Mouse (Mus musculus) liver, embryonic 14.5 days (tissue): ENCODE results near the gene 4930404N11Rik. TPM values are rescaled to one million over a fixed set of nuclear protein-coding genes. Genes with fewer than 3 reads are reported as not detected.

Experiments used
- ATAC-seq: fragments of 200-750 bp; cut with Nextera tagmentation; 2 replicates; pipeline ENCODE4 v1.8.0; 2017; ENCODE audit warnings: moderate number of reproducible peaks, mild to moderate bottlenecking, moderate library complexity; ENCODE audit not compliant: insufficient read depth
- DNase-seq, 3 experiments: peaks; one replicate each; pipeline ENCODE4 v3.0.0-alpha.2; 2012 to 2013; ENCODE audit warnings: low read depth in 3 of 3, low spot score in 3 of 3
- H3K27ac ChIP-seq: fragments of 300-500 bp; sonication (generic); 2 replicates; pipeline ENCODE4 v1.5.1; 2014; ENCODE audit warnings: moderate library complexity, mild to moderate bottlenecking, control low read depth, inconsistent platforms
- H3K27me3 ChIP-seq: fragments of 300-500 bp; sonication (generic); 2 replicates; pipeline ENCODE4 v1.6.1; 2014; ENCODE audit warnings: mild to moderate bottlenecking, low read length, moderate library complexity; ENCODE audit not compliant: control insufficient read depth, insufficient read depth
- H3K36me3 ChIP-seq: fragments of 300-500 bp; sonication (generic); replicated peaks from 2 replicates; pipeline ENCODE4 v1.6.1; 2014; ENCODE audit warnings: low read depth; ENCODE audit not compliant: control insufficient read depth, insufficient read depth
- H3K4me1 ChIP-seq, 2 experiments: fragments of 200-500 bp in 1 of 2; fragments of 300-500 bp in 1 of 2; sonication (generic) in 1 of 2; replicated peaks; 2 replicates each; pipeline ENCODE4 v1.6.1; 2012 to 2014; ENCODE audit warnings: antibody characterized with exemption in 1 of 2, inconsistent platforms in 1 of 2, low read length in 1 of 2; ENCODE audit not compliant: control insufficient read depth in 2 of 2, insufficient read depth in 2 of 2
- H3K4me2 ChIP-seq: fragments of 300-500 bp; sonication (generic); 2 replicates; pipeline ENCODE4 v1.6.1; 2014; ENCODE audit warnings: low read depth, mild to moderate bottlenecking, control low read depth, moderate library complexity
- H3K4me3 ChIP-seq, 2 experiments: fragments of 200-500 bp in 1 of 2; fragments of 300-500 bp in 1 of 2; sonication (generic) in 1 of 2; 2 replicates each; pipeline ENCODE4 v1.5.1; 2012 to 2014; ENCODE audit warnings: low read depth in 2 of 2, low read length in 2 of 2, mild to moderate bottlenecking in 2 of 2, control low read depth in 1 of 2, inconsistent platforms in 1 of 2, moderate library complexity in 1 of 2; ENCODE audit not compliant: insufficient read depth in 1 of 2
- H3K9ac ChIP-seq: fragments of 300-500 bp; sonication (generic); replicated peaks from 2 replicates; pipeline ENCODE4 v1.6.1; 2014; ENCODE audit warnings: mild to moderate bottlenecking, control low read depth, moderate library complexity
- H3K9me3 ChIP-seq: fragments of 300-500 bp; sonication (generic); 2 replicates; pipeline ENCODE4 v1.6.1; 2016; ENCODE audit warnings: low read length, mixed read lengths; ENCODE audit not compliant: control insufficient read depth
- CTCF ChIP-seq: IDR thresholded peaks from 2 replicates; pipeline ENCODE4 v1.5.1; 2016; ENCODE audit warnings: antibody characterized with exemption, low read depth, control low read depth
- EP300 ChIP-seq: IDR thresholded peaks from 2 replicates; pipeline ENCODE4 v1.6.1; 2016; ENCODE audit warnings: antibody characterized with exemption, low read depth
- WGBS: fragments of 180-500 bp; shearing (Covaris S2); extraction: QIAGEN DNeasy Blood & Tissue Kit; methylation state at CpG from one replicate; pipeline ENCODE4 v1.1.7; 2014; ENCODE audit not compliant: insufficient replicate concordance; 5-methylcytosine and 5-hydroxymethylcytosine counted together
- polyA plus RNA-seq, 2 experiments: library from polyadenylated mRNA; depleted of rRNA in 1 of 2; stranded (reverse) in 1 of 2; unstranded in 1 of 2; fragments of >200 nt; fragmentation: Nextera tagmentation in 1 of 2; extraction: Ambion mirVana in 1 of 2; gene quantifications; 2 replicates each; pipeline versions ENCODE4 v1.2.1 to v1.2.3; 2012 to 2014

Gene 4930404N11Rik
- polyA plus RNA-seq, 2 experiments = 0.55 to 0.60 TPM

- no peak for DNase-seq
- H3K9ac ChIP-seq = no peak overlapping the region
- no peaks in the 10 kb centered on the region for H3K36me3 ChIP-seq
- H3K27ac ChIP-seq = no peak overlapping the region
- no peaks in the 10 kb centered on the region for H3K9me3 ChIP-seq
- WGBS = 62% methylated on average over 16 of the region's 16 CpGs
- H3K27me3 ChIP-seq = peaks cover 10% of the 10 kb centered on the region
- no peak overlapping the region for H3K4me3 ChIP-seq
- no peak for ATAC-seq
- peaks cover 2 to 15% of the 10 kb centered on the region in 2 experiments; a peak in 2 of 4 replicates for H3K4me1 ChIP-seq
- TF ChIP-seq EP300 = no peak
- TF ChIP-seq CTCF = no peak
- no peak overlapping the region for H3K4me2 ChIP-seq
Measured at GRCm38 (mm10) chr10:81412586-81413309, 47.1 kb upstream of the 4930404N11Rik start.

DNA sequence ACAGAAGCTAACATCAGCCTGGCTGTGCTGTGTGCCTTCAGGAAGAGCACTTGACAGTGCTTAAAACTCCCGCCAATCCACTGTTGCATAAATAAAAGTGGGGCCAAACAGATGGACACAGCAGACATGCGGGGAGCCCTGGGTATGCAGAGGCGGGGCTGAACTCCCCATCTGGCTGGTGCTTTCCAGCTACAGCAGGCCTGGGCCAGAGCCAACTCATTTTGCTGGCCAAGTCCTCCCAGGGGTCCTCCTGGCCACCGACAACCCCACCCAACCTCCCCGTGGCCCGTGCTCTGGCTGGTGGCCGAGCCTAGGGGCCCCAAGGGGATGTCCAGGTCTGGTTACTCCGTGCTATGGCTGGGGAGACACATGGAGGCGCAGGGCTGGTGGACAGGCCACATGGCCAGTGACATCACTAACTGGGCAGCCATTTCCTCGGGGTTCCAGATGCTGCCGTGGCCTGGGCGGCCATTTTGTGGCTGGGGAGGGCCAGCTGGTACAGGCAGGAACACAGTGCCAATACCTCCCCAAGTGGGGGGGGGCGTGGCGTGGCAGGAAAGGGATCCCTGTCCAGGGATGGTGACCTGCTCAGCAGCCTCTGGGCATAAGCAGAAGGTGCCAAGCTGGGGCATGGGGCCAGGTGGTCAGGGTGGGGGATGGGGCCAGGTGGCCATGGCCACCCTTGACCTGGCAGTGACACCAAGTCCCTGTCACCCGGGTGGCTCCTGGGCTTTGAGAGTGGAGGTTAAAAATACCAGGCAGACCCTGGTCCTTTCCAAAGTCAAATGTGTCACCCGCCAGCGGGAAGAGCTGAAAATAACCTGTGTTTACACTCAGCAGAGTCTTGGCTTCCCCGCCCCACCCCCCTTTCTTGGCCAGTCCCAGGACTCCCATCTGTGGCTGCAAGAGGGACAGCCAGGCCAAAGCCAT lies 46.1 kb upstream of the 4930404N11Rik start:
- no peak overlapping the region for H3K9ac ChIP-seq
- peaks cover 2 to 15% of the 10 kb centered on the region in 2 experiments; a peak in 2 of 4 replicates for H3K4me1 ChIP-seq
- no peaks in the 10 kb centered on the region for H3K36me3 ChIP-seq
- H3K9me3 ChIP-seq = no peaks in the 10 kb centered on the region
- no peak overlapping the region for H3K27ac ChIP-seq
- ATAC-seq (no peak), DNase-seq (no peak)
- H3K27me3 ChIP-seq = peaks cover 21% of the 10 kb centered on the region
- H3K4me3 ChIP-seq = no peak overlapping the region
- H3K4me2 ChIP-seq = no peak overlapping the region
- TF ChIP-seq EP300 = no peak
- no peak for TF ChIP-seq CTCF
- 65% methylated on average over 18 of the region's 18 CpGs for WGBS

GRCm38 (mm10) chr10:81410981-81411380 lies 45.4 kb upstream of the 4930404N11Rik start:
- ATAC-seq (no peak), DNase-seq (no peak)
- TF ChIP-seq EP300 (no peak), CTCF (no peak)
- no peak overlapping the region for H3K27ac ChIP-seq
- H3K27me3 ChIP-seq = peaks cover 28% of the 10 kb centered on the region
- WGBS = 72% methylated on average over 9 of the region's 9 CpGs
- H3K4me3 ChIP-seq = no peak overlapping the region
- no peak overlapping the region for H3K4me2 ChIP-seq
- H3K36me3 ChIP-seq = no peaks in the 10 kb centered on the region
- H3K4me1 ChIP-seq = peaks cover 2 to 15% of the 10 kb centered on the region in 2 experiments; a peak in 2 of 4 replicates
- H3K9ac ChIP-seq = no peak overlapping the region
- H3K9me3 ChIP-seq = no peaks in the 10 kb centered on the region

- peak overlapping the region; percentile 31; the same call in 1 of the 2 replicates for H3K4me2 ChIP-seq
- DNase-seq = no peak
- no peak overlapping the region for H3K4me3 ChIP-seq
- no peak for TF ChIP-seq EP300
- TF ChIP-seq CTCF = no peak
- peaks cover 28% of the 10 kb centered on the region for H3K27me3 ChIP-seq
- no peak overlapping the region for H3K27ac ChIP-seq
- no peaks in the 10 kb centered on the region for H3K36me3 ChIP-seq
- WGBS = 20% methylated on average over 4 of the region's 4 CpGs
- no peak overlapping the region for H3K9ac ChIP-seq
- no peak for ATAC-seq
- H3K9me3 ChIP-seq = no peaks in the 10 kb centered on the region
- peaks cover 2 to 15% of the 10 kb centered on the region in 2 experiments; a peak in 2 of 4 replicates for H3K4me1 ChIP-seq
Measured at GRCm38 (mm10) chr10:81410350-81410749, 44.7 kb upstream of the 4930404N11Rik start.

GRCm38 (mm10) chr10:81409330-81409729 lies 43.7 kb upstream of the 4930404N11Rik start:
- peaks cover under 1 to 14% of the 10 kb centered on the region in 2 experiments; a peak in 2 of 4 replicates for H3K4me1 ChIP-seq
- TF ChIP-seq EP300 (no peak), CTCF (no peak)
- H3K4me2 ChIP-seq = peak overlapping the region; percentile 31
- WGBS = 14% methylated on average over 8 of the region's 8 CpGs
- no peak for DNase-seq
- no peaks in the 10 kb centered on the region for H3K9me3 ChIP-seq
- H3K36me3 ChIP-seq = no peaks in the 10 kb centered on the region
- H3K4me3 ChIP-seq = no peak overlapping the region
- no peak overlapping the region for H3K27ac ChIP-seq
- peak; percentile 4; the same call in 1 of the 2 replicates for ATAC-seq
- peaks cover 31% of the 10 kb centered on the region for H3K27me3 ChIP-seq
- H3K9ac ChIP-seq = no peak overlapping the region
